Mouse (Mus musculus) intestine, embryonic 14.5 days (tissue): ENCODE data around the gene Gfod1. TPM values are rescaled to one million over a fixed set of nuclear protein-coding genes. Genes with fewer than 3 reads are reported as not detected.

Source experiments
- ATAC-seq: fragments of 200-750 bp; cut with Nextera tagmentation; replicated peaks from 2 replicates; pipeline ENCODE4 v1.8.0; 2017; ENCODE audit warnings: low read depth, moderate number of reproducible peaks, moderate TSS enrichment, moderate library complexity; ENCODE audit not compliant: low FRiP score, low TSS enrichment
- DNase-seq: peaks from one replicate; pipeline ENCODE4 v3.0.0-alpha.2; 2018; ENCODE audit warnings: low spot score
- H3K27ac ChIP-seq: fragments of 300-500 bp; sonication (generic); 2 replicates; pipeline ENCODE4 v1.5.1; 2014; ENCODE audit warnings: low read depth, mild to moderate bottlenecking, control low read depth
- H3K27me3 ChIP-seq: fragments of 300-500 bp; sonication (generic); replicated peaks from 2 replicates; pipeline ENCODE4 v1.6.1; 2014; ENCODE audit warnings: low read length, control low read depth; ENCODE audit not compliant: control insufficient read depth, insufficient read depth
- H3K36me3 ChIP-seq: fragments of 300-500 bp; sonication (generic); 2 replicates; pipeline ENCODE4 v1.6.1; 2014; ENCODE audit warnings: low read length, control low read depth; ENCODE audit not compliant: control insufficient read depth, insufficient read depth
- H3K4me1 ChIP-seq: fragments of 300-500 bp; sonication (generic); replicated peaks from 2 replicates; pipeline ENCODE4 v1.6.1; 2014; ENCODE audit warnings: low read length, control low read depth, mixed read lengths; ENCODE audit not compliant: control insufficient read depth, insufficient read depth
- H3K4me2 ChIP-seq: fragments of 300-500 bp; sonication (generic); 2 replicates; pipeline ENCODE4 v1.6.1; 2014; ENCODE audit warnings: low read length
- H3K4me3 ChIP-seq: fragments of 300-500 bp; sonication (generic); 2 replicates; pipeline ENCODE4 v1.5.1; 2014; ENCODE audit warnings: low read depth, low read length, control low read depth, mixed read lengths
- H3K9ac ChIP-seq: fragments of 300-500 bp; sonication (generic); 2 replicates; pipeline ENCODE4 v1.6.1; 2014; ENCODE audit warnings: mild to moderate bottlenecking, low read length
- H3K9me3 ChIP-seq: fragments of 300-500 bp; sonication (generic); 2 replicates; pipeline ENCODE4 v1.6.1; 2016; ENCODE audit warnings: low read length, control low read depth; ENCODE audit not compliant: control insufficient read depth
- WGBS: fragments of 180-500 bp; shearing (Covaris S2); extraction: QIAGEN DNeasy Blood & Tissue Kit; methylation state at CpG from one replicate; pipeline ENCODE4 v1.1.7; 2014; 5-methylcytosine and 5-hydroxymethylcytosine counted together
- polyA plus RNA-seq: library from polyadenylated mRNA; unstranded; fragments of >200 nt; fragmentation: Nextera tagmentation; extraction: Ambion mirVana; gene quantifications from 2 replicates; pipeline ENCODE4 v1.2.1, GENCODE M21; 2014

The Gfod1 gene
- polyA plus RNA-seq, 1 experiment from 2014 or later, result 0.18 TPM

DNA sequence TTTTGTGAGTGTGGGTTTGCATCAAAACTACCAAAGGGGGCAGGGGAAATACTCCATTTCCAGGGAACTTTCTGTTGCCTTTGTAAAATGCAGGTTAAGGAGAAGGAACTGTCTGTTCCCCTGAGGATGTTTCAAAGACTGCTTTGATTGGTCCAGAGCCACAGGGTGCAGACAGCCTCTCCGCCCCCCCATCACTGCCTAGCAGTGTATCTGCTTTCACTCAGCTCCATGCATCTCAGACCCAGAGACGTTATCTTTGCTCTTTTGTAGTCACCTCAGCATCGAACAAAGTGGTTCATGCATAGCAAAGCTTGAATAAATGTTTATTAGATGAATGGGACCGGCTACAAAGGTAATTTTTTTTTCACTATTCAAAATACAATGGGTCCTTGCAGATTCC, 38.9 kb downstream of the Gfod1 start:
- DNase-seq, result no peak
- no peaks in the 10 kb centered on the region for H3K27me3 ChIP-seq
- no peaks in the 10 kb centered on the region for H3K4me1 ChIP-seq
- WGBS, result 30% methylated on average over 4 of the region's 4 CpGs
- no peak overlapping the region for H3K27ac ChIP-seq
- no peak overlapping the region for H3K4me2 ChIP-seq
- H3K9ac ChIP-seq, result no peak overlapping the region
- H3K9me3 ChIP-seq, result no peaks in the 10 kb centered on the region
- ATAC-seq, result no peak
- no peaks in the 10 kb centered on the region for H3K36me3 ChIP-seq
- no peak overlapping the region for H3K4me3 ChIP-seq

DNA sequence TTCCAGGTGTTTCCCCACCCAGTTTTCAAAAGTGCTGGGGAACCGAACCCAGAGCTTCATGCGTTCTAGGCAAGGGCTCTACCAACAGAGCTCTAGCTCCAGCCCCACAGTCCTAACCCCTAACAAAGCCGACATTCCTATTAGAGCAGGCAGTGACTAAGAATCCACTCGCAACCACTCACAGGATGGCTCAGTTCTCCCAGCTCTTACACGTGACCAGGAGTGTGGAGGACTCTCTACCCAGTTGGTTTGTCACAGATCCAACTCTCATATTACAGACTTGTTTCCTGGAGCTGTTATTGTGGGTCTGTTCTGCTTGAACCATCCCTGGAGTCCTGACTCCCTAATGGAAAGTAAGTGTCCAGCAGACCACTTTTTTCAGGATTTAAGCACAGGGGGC, 40.3 kb downstream of the Gfod1 start:
- Histone ChIP-seq H3K27me3 (no peaks in the 10 kb centered on the region), H3K4me3 (no peak overlapping the region), H3K9ac (no peak overlapping the region), H3K4me1 (no peaks in the 10 kb centered on the region), H3K27ac (no peak overlapping the region), H3K4me2 (no peak overlapping the region), H3K36me3 (no peaks in the 10 kb centered on the region), H3K9me3 (no peaks in the 10 kb centered on the region)
- 86% methylated on average over 5 of the region's 5 CpGs for WGBS
- ATAC-seq (no peak), DNase-seq (no peak)

DNA sequence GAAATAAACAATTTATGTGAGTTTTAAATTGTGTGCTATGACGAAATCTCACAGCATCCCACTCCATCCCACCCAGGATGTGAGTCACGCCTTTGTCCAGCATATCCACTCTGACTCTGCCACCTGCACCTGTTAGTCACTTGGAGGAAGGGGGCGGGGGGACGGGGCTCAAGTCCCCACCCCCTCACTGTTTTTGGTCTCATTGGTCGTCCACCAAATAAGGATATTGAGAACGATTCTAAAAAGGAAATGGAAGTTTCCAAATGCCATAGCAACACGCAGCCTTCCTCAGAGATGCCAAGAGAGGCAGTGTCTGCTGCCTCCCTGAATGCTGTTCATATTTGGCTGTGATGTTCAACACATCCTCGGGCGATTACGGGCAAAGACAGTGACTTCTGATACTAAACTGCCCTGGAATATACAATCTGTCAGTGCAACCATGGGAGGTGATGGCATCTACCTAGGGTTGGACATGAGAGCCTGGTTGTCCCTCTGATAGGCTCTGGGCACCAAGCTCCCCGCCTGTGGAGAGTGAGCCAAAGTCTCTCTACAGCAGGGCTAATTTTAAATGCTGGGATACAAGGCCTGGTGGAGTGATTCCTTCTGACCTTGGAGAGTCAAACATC, 41.7 kb downstream of the Gfod1 start:
- no peak overlapping the region for H3K4me2 ChIP-seq
- ATAC-seq, result no peak
- WGBS, result 82% methylated on average over 11 of the region's 11 CpGs

DNA sequence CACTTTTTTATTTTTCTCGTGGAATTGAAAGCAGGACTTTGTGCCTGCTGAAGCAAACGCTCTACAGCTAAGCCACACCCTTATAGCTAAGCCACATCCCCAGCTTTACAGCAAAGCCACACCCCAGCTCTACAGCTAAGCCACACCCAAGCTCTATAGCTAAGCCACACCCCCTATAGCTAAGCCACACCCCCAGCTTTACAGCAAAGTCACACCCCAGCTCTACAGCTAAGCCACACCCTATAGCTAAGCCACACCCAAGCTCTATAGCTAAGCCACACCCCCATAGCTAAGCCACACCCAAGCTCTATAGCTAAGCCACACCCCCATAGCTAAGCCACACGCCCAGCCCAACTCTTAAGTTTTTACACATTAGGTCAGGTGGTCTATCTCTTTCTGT, 42.7 kb downstream of the Gfod1 start:
- no peaks in the 10 kb centered on the region for H3K9me3 ChIP-seq
- no peak overlapping the region for H3K4me3 ChIP-seq
- no peaks in the 10 kb centered on the region for H3K36me3 ChIP-seq
- H3K27me3 ChIP-seq, result no peaks in the 10 kb centered on the region
- no peak for DNase-seq
- WGBS, result 61% methylated on average over 3 of the region's 3 CpGs
- no peaks in the 10 kb centered on the region for H3K4me1 ChIP-seq
- no peak overlapping the region for H3K27ac ChIP-seq
- H3K9ac ChIP-seq, result no peak overlapping the region
- no peak for ATAC-seq
- no peak overlapping the region for H3K4me2 ChIP-seq

More for the DNA sequence above, 41.7 kb downstream of the Gfod1 start:
- no peaks in the 10 kb centered on the region for H3K9me3 ChIP-seq
- no peak overlapping the region for H3K9ac ChIP-seq
- DNase-seq, result no peak
- no peaks in the 10 kb centered on the region for H3K4me1 ChIP-seq
- H3K4me3 ChIP-seq, result no peak overlapping the region
- no peak overlapping the region for H3K27ac ChIP-seq
- no peaks in the 10 kb centered on the region for H3K27me3 ChIP-seq
- H3K36me3 ChIP-seq, result no peaks in the 10 kb centered on the region

- no peaks in the 10 kb centered on the region for H3K9me3 ChIP-seq
- no peak overlapping the region for H3K4me3 ChIP-seq
- no peak overlapping the region for H3K9ac ChIP-seq
- H3K27me3 ChIP-seq, result no peaks in the 10 kb centered on the region
- no peak for ATAC-seq
- H3K4me2 ChIP-seq, result no peak overlapping the region
- DNase-seq, result no peak
- H3K4me1 ChIP-seq, result no peaks in the 10 kb centered on the region
- H3K36me3 ChIP-seq, result no peaks in the 10 kb centered on the region
- 78% methylated on average over 6 of the region's 6 CpGs for WGBS
- no peak overlapping the region for H3K27ac ChIP-seq
These were observed 43.2 kb downstream of the Gfod1 start for GRCm38 (mm10) chr13:43260731-43261130.

DNA sequence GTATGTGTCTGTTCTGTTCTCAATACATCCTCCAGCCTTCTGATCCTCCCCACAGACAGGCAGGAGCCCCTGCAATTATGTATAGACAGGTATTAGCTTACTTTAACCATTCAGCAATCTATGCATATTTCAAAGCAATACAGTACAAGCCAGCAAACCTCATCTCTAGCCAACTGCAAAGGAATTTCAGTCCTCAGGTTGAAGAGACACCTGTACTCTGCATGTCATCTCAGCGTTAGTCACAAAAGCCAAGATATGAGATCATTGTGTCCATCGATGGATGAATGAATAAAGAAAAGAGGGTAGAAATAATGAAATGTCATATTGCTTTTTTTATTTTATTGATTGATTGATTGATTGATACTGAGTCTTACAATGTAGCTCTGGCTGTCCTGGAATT, 47.5 kb downstream of the Gfod1 start:
- DNase-seq, result no peak
- Histone ChIP-seq H3K9ac (no peak overlapping the region), H3K4me1 (no peaks in the 10 kb centered on the region), H3K4me2 (no peak overlapping the region), H3K9me3 (no peaks in the 10 kb centered on the region), H3K4me3 (no peak overlapping the region), H3K27ac (no peak overlapping the region), H3K27me3 (no peaks in the 10 kb centered on the region), H3K36me3 (no peaks in the 10 kb centered on the region)
- no peak for ATAC-seq
- 92% methylated on average over 2 of the region's 2 CpGs for WGBS

DNA sequence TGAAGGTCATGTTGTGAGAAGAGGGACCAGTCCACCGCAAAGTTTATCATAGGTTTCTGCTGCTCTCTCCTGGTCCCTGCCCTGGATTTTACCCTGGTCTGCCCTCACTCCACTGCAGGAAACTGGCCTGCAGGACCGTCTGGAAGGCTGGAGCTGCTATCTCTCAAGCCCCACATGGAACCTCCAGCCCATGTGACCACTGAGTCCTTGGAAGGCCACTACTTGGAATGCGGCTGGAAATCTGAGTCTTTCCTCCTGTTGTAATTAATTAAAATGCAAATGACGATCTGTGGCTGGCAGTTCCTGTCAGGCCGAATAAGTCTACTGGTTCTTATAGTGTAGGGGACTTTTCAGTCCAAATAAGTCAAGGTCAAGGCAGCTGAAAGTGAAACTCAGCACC, 50.4 kb downstream of the Gfod1 start:
- 49% methylated on average over 5 of the region's 5 CpGs for WGBS
- no peak overlapping the region for H3K27ac ChIP-seq
- H3K4me1 ChIP-seq, result no peaks in the 10 kb centered on the region
- H3K9ac ChIP-seq, result no peak overlapping the region
- no peaks in the 10 kb centered on the region for H3K27me3 ChIP-seq
- ATAC-seq (no peak), DNase-seq (no peak)
- H3K9me3 ChIP-seq, result no peaks in the 10 kb centered on the region
- no peak overlapping the region for H3K4me3 ChIP-seq
- no peaks in the 10 kb centered on the region for H3K36me3 ChIP-seq
- H3K4me2 ChIP-seq, result no peak overlapping the region

GRCm38 (mm10) chr13:43252105-43252790, 51.7 kb downstream of the Gfod1 start:
- WGBS, result 83% methylated on average over 8 of the region's 8 CpGs
- Histone ChIP-seq H3K9me3 (no peaks in the 10 kb centered on the region), H3K4me2 (no peak overlapping the region), H3K4me1 (no peaks in the 10 kb centered on the region), H3K9ac (no peak overlapping the region), H3K27ac (no peak overlapping the region), H3K36me3 (no peaks in the 10 kb centered on the region), H3K27me3 (no peaks in the 10 kb centered on the region), H3K4me3 (no peak overlapping the region)
- no peak for DNase-seq
- no peak for ATAC-seq

GRCm38 (mm10) chr13:43251391-43251790, 52.6 kb downstream of the Gfod1 start:
- no peaks in the 10 kb centered on the region for H3K36me3 ChIP-seq
- no peak overlapping the region for H3K4me2 ChIP-seq
- H3K4me1 ChIP-seq, result no peaks in the 10 kb centered on the region
- H3K27ac ChIP-seq, result no peak overlapping the region
- no peak overlapping the region for H3K4me3 ChIP-seq
- WGBS, result 93% methylated on average over 12 of the region's 12 CpGs
- no peaks in the 10 kb centered on the region for H3K27me3 ChIP-seq
- DNase-seq (no peak), ATAC-seq (no peak)
- no peak overlapping the region for H3K9ac ChIP-seq
- H3K9me3 ChIP-seq, result no peaks in the 10 kb centered on the region
